Mouse (Mus musculus) CD4-positive, CD25-positive, alpha-beta regulatory T cell, adult 2 months (primary cell): ENCODE measurements around the gene Btbd35f10.
"Not testable (repeated sequence)": the region's sequence is repeated elsewhere in the genome, so short reads cannot be mapped to it uniquely, and the experiment has no call there.

Source experiments
- DNase-seq: peaks from one replicate; pipeline ENCODE4 v3.0.0-alpha.2; 2012; ENCODE audit warnings: low read depth, low spot score

The Btbd35f10 gene

DNA sequence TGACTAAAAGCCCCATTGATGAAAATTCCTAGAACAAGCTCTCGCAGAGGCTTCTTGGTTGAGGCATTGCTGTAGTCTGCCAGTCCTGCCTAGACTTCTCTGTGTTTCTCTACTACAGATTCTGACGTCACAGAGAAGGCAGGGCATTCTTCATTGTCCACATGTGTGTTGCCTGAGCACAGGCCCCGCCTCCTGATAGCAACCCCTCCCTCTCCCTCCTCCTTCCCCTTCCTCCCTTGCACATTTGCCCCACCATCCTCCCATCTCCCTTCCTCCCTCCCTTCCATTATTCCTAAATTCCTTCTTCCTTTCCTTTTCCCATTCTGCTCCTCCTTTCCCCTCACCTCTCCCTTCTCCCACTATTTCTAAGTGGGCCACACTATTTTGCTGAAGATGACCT is at the start of gene Btbd35f10:
Btbd35f10 (minus strand) TSS at position 101 of the 400 bp plus-strand sequence.
- not testable (repeated sequence) for DNase-seq
